Mouse (Mus musculus): ENCODE results near the gene Swap70. TPM values are rescaled to one million over a fixed set of nuclear protein-coding genes. Genes with fewer than 3 reads are reported as not detected.

Swap70 gene
- total and polyA plus RNA-seq, 3 experiments, result 296 to 398 (median 370) TPM

DNA sequence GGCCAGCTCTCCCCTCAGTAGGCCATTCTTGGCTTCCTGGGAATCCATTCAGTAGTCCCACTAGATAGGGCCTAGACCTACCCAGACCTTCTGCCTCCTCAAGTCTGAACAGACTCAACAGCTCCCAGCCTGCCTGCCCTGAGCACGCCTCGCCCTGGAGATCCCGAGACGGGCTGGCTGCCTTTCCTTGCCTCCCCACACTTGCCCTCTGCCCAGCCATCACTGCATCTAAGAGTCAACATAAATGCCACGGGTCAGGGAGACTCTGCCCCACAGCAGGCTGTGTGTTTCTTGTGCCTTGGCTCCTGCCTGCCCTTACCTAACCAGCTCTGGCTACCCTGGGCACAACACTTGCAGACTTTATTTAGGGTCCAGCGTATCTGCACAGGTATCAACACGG lies 76.6 kb downstream of the Swap70 start:
- Histone ChIP-seq H3K4me2 (ENCODE audit: insufficient read depth, low read depth, poor library complexity, severe bottlenecking) (no peak overlapping the region), H3K9ac (ENCODE audit: insufficient read depth, low read depth) (no peak overlapping the region), H3K9me3 (replicated peaks; ENCODE audit: low read length) (peaks cover 2% of the 10 kb centered on the region), H3K27me3 (replicated peaks) (no peaks in the 10 kb centered on the region), H3K36me3 (replicated peaks in 1 of 2; ENCODE audit: control insufficient read depth in 1 of 2, insufficient read depth in 1 of 2, low read length in 1 of 2) (no peaks in the 10 kb centered on the region), H3K27ac (ENCODE audit: insufficient read depth, low read depth) (no peak overlapping the region), H3K79me2 (replicated peaks; ENCODE audit: control insufficient read depth, extremely low read depth, insufficient read depth, poor library complexity, severe bottlenecking) (no peaks in the 10 kb centered on the region), H3K4me1 (ENCODE audit: control insufficient read depth in 1 of 2, insufficient read depth in 2 of 2) (peaks cover 4 to 22% of the 10 kb centered on the region in 2 experiments; a peak in 3 of 4 replicates), H3K4me3 (replicated peaks in 1 of 3; ENCODE audit: low read depth in 2 of 3, low read length in 2 of 3, poor library complexity in 1 of 3) (no peak overlapping the region)
- DNase-seq (ENCODE audit: extremely low read depth), result no peak
- in situ Hi-C loops (cut with MboI; ENCODE audit: low pct_ligation_motif_present, low pct_unique_long_range_greater_than_20kb, low sequenced_read_pairs), result loop anchor here (25.0 kb wide), 1 partner anchor 139 kb away; no protein-coding TSS in a partner anchor
- dilution Hi-C loops (cut with MboI; ENCODE audit: extremely low pct_ligation_motif_present, extremely low pct_unique_long_range_greater_than_20kb, low sequenced_read_pairs), result no loop called here
- TF ChIP-seq HCFC1 (IDR thresholded peaks at IDR 0.05; ENCODE audit: low read depth, low read length) (no peak), NRF1 (IDR thresholded peaks at IDR 0.05; ENCODE audit: low read depth, low read length) (no peak), POLR2A (IDR thresholded peaks at IDR 0.05; ENCODE audit: low read depth, low read length) (no peak), POLR2AphosphoS2 (IDR thresholded peaks at IDR 0.05; ENCODE audit: low read depth, low read length) (no peak), RCOR1 (conservative IDR thresholded peaks at IDR 0.05; ENCODE audit: low read depth, low read length) (no peak), IRF4 (IDR thresholded peaks at IDR 0.05; ENCODE audit: low read depth, low read length) (no peak), USF1 (IDR thresholded peaks at IDR 0.05; ENCODE audit: low read depth, low read length) (no peak), EP300 (IDR thresholded peaks at IDR 0.05; ENCODE audit: low read length) (no peak), PAX5 (IDR thresholded peaks at IDR 0.05; ENCODE audit: low read length) (no peak), ZKSCAN1 (IDR thresholded peaks at IDR 0.05; ENCODE audit: borderline replicate concordance, low read depth, low read length) (no peak), TCF12 (IDR thresholded peaks at IDR 0.05; ENCODE audit: low read depth, low read length) (no peak), ETS1 (conservative IDR thresholded peaks at IDR 0.05; ENCODE audit: low read depth, low read length) (no peak), TBP (conservative IDR thresholded peaks at IDR 0.05; ENCODE audit: low read depth, low read length) (no peak), BHLHE40 (IDR thresholded peaks at IDR 0.05; ENCODE audit: low read depth, low read length) (no peak), CTCF (conservative IDR thresholded peaks at IDR 0.05 in 1 of 2, IDR thresholded peaks at IDR 0.05 in 1 of 2; ENCODE audit: low read depth in 2 of 2, low read length in 2 of 2) (no peak)

DNA sequence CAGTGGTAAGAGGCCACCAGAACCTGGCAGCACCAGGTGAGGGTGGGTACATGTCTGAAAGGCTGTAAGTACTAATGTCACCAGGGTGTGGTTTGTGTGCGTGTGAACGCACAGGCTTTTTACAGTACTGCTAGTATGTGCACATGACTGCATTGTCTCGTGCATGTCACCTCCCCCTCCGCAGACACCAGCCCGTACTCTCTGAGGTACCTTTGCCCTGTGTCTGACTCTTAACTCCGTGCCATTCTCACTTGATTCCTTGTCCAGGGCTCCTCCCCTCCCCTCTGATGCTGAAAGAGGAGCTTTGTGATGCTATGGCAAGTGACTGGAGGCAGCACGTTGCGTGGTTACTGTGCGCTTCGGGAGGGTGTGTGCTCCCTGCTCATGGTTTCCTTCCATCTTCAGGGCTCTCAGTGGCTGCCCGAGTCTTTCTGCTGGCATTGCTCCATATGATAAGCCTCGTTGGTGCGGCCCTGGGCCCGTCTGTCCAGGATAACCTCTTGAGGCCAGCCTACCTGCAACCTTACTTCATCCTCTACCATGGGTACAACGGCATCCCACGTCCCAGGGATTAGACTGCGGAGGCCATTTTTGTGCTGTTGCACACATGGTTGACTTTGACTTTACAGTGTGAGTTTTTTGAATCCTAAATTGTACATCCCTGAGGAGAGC lies 77.4 kb downstream of the Swap70 start:
- Histone ChIP-seq H3K36me3 (replicated peaks in 1 of 2; ENCODE audit: control insufficient read depth in 1 of 2, insufficient read depth in 1 of 2, low read length in 1 of 2) (no peaks in the 10 kb centered on the region), H3K9ac (ENCODE audit: insufficient read depth, low read depth) (no peak overlapping the region), H3K79me2 (replicated peaks; ENCODE audit: control insufficient read depth, extremely low read depth, insufficient read depth, poor library complexity, severe bottlenecking) (no peaks in the 10 kb centered on the region), H3K4me3 (replicated peaks in 1 of 3; ENCODE audit: low read depth in 2 of 3, low read length in 2 of 3, poor library complexity in 1 of 3) (no peak overlapping the region), H3K4me2 (ENCODE audit: insufficient read depth, low read depth, poor library complexity, severe bottlenecking) (no peak overlapping the region), H3K4me1 (ENCODE audit: control insufficient read depth in 1 of 2, insufficient read depth in 2 of 2) (peaks cover 4 to 22% of the 10 kb centered on the region in 2 experiments; a peak in 3 of 4 replicates), H3K9me3 (replicated peaks; ENCODE audit: low read length) (peaks cover 2% of the 10 kb centered on the region), H3K27ac (ENCODE audit: insufficient read depth, low read depth) (no peak overlapping the region), H3K27me3 (replicated peaks) (no peaks in the 10 kb centered on the region)
- dilution Hi-C loops (cut with MboI; ENCODE audit: extremely low pct_ligation_motif_present, extremely low pct_unique_long_range_greater_than_20kb, low sequenced_read_pairs), result no loop called here
- DNase-seq (ENCODE audit: extremely low read depth), result no peak
- no peak for TF ChIP-seq IRF4 (IDR thresholded peaks at IDR 0.05; ENCODE audit: low read depth, low read length)
- TF ChIP-seq TCF12 (IDR thresholded peaks at IDR 0.05; ENCODE audit: low read depth, low read length), result no peak
- no peak for TF ChIP-seq ELF1 (IDR thresholded peaks at IDR 0.05; ENCODE audit: low read depth, low read length)
- no peak for TF ChIP-seq HCFC1 (IDR thresholded peaks at IDR 0.05; ENCODE audit: low read depth, low read length)
- no peak for TF ChIP-seq MXI1 (IDR thresholded peaks at IDR 0.05; ENCODE audit: low read depth, low read length)
- no peak for TF ChIP-seq RCOR1 (conservative IDR thresholded peaks at IDR 0.05; ENCODE audit: low read depth, low read length)
- TF ChIP-seq E2F4 (IDR thresholded peaks at IDR 0.05; ENCODE audit: insufficient replicate concordance, low read depth, low read length), result no peak
- no peak for TF ChIP-seq CHD2 (IDR thresholded peaks at IDR 0.05; ENCODE audit: low read length)
- TF ChIP-seq JUN (IDR thresholded peaks at IDR 0.05; ENCODE audit: insufficient read depth, low read depth, low read length), result no peak
- TF ChIP-seq KAT2A (IDR thresholded peaks at IDR 0.05; ENCODE audit: insufficient replicate concordance, low read length), result no peak
- TF ChIP-seq USF1 (IDR thresholded peaks at IDR 0.05; ENCODE audit: low read depth, low read length), result no peak
- no peak for TF ChIP-seq ZNF384 (IDR thresholded peaks at IDR 0.05; ENCODE audit: low read depth, low read length)
- no peak for TF ChIP-seq BHLHE40 (IDR thresholded peaks at IDR 0.05; ENCODE audit: low read depth, low read length)
- no peak for TF ChIP-seq POLR2AphosphoS2 (IDR thresholded peaks at IDR 0.05; ENCODE audit: low read depth, low read length)
- no peak for TF ChIP-seq RAD21 (IDR thresholded peaks at IDR 0.05; ENCODE audit: low read depth, low read length)
- no peak for TF ChIP-seq ETS1 (conservative IDR thresholded peaks at IDR 0.05; ENCODE audit: low read depth, low read length)
- no peak for TF ChIP-seq MYC (IDR thresholded peaks at IDR 0.05; ENCODE audit: low read depth, low read length)
- no peak for TF ChIP-seq ZKSCAN1 (IDR thresholded peaks at IDR 0.05; ENCODE audit: borderline replicate concordance, low read depth, low read length)
- in situ Hi-C loops (cut with MboI; ENCODE audit: low pct_ligation_motif_present, low pct_unique_long_range_greater_than_20kb, low sequenced_read_pairs), result loop anchor here (25.0 kb wide), 1 partner anchor 138 kb away; no protein-coding TSS in a partner anchor

Measured in CH12.LX (cell line).